Mouse (Mus musculus): Measurements from ENCODE around the gene Ccdc34.
A peak's percentile ranks its signal among the peaks of the same experiment; 100 is the strongest.

Ccdc34 gene

DNA sequence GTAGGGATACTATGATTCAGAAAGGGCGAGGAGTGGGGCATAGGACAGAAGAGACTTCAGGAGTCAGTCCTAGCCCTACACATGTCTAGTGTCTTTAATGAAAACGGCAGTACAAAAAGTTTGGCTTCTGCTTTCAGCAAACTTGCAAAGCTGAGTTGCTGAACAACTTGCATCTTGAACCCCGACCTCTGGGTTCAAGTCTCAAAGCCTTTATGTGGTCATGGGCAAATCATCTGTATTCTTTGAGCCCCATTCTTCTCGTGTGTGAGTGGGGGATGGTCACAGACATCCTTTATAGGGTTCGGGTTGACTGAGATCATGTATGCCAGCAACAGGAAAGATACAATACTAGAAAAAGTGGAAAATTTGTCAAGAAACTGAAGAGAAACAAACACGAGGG is 164.0 kb downstream of the Ccdc34 start:
- peak in 1 of 2 experiments; percentile 57 for DNase-seq

DNA sequence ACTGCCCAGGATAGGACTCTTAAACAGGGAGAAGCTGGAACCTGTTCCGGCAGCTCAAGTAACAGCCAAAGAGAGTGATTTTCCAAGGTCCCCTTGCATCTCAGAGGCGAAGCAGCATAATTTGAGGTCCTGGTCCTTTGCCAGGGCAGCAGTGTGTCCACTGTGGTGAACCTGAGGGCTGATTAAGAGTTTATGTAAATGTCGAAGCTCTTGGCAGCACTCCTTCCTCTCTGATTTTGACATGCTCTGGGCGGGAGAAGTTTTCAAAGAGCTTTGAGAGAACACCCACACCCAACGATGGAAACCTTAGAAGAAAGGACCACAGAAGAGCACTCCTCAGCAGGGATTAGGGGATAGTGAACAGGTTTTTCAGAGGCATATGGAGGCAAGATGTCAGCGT is 164.6 kb downstream of the Ccdc34 start:
- peak; percentile 88 to 93 for DNase-seq

DNA sequence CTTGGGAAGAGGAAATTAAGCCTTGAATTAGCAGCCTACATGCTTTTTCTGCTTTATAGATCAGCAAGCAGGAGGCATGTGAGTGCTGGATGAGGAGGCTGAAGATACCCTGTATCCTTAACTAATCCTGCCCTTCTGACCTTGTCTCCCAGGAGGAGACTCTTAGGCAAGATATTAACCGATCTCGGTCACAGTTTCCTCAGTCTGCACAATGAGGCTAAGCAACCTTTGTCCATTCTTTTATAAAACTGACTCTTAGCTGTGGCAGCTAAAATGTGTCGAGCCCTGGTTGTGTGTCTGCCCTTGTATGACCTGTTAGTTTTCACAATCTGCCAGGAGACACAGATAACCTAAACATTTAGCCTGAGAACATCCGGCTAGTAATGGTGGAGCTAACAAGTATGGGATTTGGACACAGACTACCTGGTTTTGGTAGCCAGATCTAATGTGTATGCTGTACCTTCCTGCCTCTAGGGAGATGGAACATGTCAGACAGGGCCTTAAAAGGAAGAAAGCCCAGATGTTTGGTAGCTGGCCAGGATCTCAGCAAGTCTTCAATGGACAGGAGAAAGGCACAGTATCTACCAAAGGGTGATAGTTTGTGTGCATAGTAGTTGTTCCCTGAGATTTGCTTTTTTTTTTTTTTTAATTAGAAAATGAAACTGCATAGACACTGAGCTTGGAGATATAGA is 165.3 kb downstream of the Ccdc34 start:
- peak; percentile 40 to 71 for DNase-seq

DNA sequence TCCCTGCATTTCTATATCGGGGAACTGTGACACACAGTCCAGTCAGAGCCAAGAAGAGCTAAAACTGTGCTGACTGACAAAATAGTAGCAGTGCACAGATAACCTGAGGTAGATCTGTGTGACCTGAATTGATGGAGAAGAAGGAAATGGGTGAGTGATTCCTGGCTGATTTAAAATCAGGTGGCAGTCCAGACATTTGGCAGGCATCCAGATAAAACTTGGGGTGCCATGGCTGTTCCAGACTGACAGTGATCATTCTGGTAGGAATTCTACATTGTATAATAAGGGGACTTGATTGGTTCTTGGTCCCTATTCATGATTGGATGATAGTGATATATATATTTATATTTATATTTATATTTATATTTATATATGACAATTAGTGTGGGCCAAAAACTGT is 166.5 kb downstream of the Ccdc34 start:
- DNase-seq, result no peak

DNA sequence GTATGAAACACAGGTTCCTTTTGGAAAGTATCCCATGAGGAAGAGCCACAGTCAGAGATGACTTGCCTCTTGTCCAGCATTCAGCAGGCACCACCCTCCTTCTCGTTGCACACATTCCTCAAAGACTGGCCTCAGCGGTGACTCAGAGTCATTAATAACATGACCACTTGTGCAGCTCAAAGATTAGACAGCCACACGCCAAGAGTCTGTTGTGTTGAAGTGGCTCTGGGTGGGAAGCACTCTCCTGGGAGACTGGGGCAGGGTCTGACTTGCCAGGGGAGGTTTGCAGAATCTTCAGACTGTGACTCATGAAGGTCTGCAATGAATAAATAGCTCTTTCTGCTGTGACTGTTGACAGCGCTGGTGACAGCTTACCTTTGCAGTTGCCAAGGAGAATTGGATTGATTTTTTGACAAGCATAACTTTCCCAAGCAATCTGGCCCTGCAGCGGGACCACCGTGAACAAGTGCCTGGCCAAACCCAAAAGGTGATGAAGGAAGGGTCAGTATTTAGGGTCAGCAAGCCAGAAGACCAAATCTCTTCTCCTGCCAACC is 168.9 kb downstream of the Ccdc34 start:
- no peak for DNase-seq

DNA sequence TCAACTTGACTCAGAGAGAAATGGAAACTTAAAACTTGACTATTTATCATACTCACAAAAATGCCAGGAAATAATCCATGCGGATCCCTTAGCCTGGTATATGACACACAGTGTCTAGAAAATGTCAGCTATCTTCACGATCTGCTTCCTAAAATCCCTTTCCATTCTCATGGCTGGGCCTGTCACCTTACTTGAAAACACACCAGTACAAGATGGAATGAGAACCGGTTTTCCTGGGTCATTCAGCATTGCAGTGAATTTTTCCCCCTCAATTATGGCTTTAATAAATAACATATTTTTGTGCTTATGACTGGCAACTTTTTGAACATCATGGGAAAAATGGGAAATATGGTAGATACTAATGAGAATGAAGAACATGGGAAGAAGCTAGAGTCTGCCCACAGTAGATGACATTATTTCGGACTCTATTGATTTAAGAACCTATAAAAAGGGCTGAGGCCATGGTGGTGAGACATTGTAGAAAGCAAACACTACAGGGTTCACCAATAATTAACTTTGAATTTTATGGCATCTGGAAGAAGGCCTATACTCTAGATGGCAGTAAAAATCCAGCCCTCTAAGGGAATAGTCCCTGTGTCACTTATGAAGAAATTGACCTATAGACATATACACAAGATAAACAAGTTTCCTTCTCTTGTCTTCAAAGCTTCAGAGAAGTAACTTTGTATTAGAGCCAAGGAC is 171.2 kb downstream of the Ccdc34 start:
- DNase-seq, result no peak

DNA sequence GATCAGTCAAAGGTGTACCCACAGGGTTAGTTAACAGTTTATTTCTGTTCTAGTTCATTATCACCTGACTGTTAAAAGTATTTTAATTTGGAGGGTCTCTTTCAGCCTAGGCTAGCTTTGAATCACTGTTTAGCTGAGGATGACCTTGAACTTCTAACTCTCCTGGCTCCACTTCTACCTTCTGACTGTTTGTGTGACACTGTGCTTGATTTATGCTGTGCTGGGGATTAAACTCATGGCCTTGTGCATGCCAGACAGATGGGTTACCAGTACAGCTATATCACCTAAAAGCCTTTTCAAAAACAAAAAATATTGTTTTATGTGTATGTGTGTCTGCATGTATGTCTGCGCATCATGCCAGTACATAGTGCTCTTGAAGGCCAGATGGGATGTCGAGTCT is 172.8 kb downstream of the Ccdc34 start:
- DNase-seq, result no peak

DNA sequence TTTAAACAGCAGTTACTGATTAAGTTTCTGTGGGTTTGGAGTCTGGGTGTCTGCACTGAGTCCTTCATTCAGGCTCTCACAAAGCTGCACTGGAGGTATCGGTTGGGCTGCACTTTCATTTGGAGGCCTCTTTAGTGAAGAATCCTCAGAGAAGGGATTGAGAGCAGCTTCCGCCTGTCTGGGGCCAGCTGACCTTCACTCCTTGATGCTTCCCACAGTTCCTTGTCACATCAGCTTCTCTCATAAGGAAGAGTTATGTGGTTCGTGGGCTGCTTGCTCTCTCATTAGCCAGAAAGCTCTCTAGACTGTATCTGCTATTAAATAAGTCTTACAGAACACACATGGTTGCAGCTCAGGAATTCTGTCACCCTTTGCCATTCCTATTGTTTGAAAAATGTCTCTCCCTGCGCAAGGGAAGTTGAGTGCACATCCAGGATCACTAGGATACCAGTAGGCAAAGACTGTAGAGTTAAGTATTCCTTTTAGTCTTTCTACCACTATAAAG is 173.6 kb downstream of the Ccdc34 start:
- DNase-seq, result no peak

DNA sequence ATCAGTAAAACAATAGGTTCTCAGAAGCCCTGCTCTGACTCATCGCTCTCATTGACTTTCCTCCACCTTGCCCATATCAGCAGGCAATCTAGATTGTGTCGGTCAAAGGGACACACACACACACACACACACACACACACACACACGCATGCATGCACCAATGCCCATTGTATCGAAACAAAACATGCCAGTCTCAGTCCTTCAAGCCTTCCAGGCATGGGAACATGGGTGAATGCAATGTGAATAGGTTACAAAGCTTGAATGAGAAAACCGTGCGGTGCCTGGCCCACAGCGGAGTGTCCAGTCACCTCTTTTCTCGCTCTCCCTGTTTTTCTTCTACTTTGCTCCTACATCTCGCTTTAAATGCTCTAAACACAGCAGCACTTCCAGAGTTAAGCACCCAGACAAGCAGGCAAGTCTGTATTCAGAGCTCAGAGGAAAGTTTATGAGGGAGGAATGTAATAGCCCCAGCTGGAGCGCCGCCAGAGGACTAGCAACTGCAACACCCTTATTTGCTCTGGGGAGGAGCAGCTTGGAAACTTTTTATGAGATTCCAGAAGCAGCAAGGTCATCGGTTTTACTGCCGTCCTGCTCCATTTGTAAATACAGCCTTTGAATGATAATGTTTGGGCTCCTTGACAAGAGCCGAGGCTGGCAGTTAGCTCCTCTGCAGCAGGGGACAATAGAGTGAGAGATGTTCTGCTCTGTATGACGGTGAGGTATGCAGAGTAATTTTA is 174.5 kb downstream of the Ccdc34 start:
- peak; percentile 95 to 96 for DNase-seq

DNA sequence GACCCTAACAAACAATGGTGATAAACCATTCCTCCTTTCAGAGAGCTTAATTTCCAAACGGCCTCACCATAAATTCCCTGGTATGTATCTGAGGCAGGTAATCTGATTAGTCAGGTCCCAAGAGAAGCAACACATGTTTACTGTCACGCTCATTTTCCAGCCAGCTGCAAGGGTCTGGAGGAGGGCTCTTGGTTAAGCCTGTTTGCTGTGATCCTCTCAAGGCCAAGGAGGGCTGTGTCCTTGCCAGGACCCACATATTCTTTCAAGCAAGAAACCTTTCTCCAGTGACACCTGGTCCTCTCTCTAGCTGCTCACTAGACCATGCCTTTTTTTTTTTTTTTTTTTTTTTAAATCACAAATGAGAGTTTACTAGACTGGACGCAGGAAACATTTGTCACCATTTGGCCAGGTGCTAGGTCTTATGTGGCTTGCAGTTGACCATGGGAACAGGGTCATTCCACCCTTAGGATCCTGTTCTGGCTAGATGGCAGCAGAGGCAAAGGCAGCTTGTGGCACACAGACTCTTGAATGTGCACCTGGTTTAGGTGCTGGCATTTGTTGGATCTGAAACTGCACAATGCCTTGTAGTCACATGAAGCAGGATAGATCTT is 175.2 kb downstream of the Ccdc34 start:
- DNase-seq, result peak; percentile 63 to 76

DNA sequence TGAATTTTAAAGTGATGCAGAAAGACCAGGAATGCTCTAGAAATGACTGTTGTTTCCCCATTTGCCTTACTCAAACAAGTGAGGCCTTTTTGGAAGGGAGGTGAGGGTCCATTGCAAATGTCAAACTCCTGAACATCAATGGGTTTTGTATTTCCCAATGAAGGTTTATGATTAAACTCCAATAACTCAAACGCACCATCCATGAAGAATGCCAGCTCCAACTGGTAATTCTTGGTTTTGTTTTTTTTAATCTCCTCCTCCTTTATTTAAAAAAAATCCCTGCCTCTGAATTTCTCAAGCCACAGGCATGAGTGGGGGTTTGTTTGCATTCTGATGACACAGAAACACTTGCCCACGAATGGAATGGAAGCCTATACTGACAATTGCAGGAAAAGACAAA is 178.9 kb downstream of the Ccdc34 start:
- no peak for DNase-seq

DNA sequence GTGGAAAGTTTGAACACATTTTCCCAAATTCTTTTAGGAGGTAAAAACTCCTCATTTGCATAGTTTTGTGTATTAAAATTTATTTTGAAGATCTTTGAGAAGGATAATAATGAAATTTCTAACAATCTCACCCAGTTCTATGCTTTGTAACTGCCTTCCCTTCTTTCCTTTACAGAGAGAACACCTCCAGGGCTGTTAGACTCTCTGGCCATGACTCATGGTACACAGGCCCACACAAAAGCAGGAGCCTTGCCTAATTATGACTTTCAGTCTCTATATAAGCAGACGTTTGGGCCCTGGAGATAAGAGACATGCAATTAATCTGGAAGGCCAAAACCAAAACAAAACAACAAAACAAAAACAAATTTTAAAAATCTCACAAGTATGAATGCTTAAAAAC is 182.0 kb downstream of the Ccdc34 start:
- no peak for DNase-seq

DNA sequence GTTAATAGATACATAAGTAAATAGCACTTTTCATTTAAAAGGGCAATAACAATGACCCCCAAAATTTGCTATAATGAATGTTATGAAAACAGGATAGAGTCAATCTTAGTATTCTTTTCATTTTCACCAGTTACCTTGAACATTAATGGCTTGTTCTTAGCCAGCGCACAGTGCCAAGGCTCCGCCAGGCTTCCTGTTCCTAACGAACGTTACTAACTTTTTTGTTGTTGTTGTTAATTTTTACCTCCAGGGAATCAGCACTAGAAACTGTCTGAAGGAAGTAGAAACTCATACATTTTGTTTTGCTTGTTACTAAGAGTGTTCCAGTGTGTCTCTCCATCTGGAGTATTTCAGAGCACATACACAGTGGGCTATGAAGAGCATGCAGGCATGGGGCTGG is 184.2 kb downstream of the Ccdc34 start:
- DNase-seq, result no peak

DNA sequence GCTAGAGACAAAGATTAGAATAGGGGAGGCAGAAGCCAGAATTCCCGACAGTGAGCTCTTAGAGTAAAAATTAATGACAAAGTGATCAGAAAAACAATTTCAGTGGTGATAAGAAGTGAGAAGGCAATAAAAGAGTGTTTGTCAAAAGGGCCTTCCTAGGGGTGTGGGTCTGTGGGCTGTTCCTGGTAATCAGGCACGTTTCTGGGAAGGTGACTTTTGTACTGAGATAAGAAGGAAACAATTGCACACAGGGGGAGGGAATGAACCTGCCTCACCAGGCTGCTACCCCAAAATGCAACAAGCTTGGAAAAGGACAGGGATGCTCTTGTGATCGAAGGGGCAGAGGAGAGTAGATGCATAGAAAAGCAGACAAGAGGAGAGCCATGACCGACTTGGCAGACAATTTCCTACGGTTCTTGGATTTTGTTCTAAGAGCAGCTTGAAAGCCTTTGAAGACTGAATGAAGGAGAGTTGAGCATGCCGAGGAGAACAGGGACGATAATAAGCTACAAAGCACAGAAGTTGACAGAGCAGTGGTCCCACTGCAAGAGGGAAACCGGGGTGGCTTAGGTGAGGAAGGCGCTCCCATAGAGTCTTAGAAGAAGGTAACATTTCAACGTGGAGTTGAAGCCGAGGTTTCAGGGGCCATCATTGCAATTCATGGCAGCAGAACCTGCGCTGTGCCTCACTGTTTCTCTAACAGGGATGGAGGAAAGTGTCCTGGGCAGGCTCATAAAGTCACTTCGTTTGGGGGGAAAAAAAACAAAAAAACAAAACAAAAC is 185.3 kb downstream of the Ccdc34 start:
- no peak for DNase-seq

DNA sequence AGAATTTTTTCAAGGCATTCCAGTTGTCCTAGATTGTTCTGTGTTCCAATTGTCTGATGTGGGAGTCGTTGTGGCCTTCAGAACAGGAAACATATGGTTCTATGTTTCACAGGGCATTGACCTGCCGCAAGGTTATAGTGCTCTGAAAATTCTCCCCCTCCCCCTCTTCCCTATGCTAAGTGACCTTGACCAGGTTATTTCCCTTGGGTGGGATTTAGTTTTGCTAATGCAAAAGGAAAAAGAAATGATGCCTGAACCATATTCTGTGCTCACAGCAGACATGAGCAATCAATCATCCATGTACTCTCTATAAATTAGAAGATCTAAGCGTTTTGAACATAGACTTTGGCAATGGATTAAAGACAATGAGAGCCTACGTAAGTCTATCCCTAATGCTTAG is 186.6 kb downstream of the Ccdc34 start:
- no peak for DNase-seq

DNA sequence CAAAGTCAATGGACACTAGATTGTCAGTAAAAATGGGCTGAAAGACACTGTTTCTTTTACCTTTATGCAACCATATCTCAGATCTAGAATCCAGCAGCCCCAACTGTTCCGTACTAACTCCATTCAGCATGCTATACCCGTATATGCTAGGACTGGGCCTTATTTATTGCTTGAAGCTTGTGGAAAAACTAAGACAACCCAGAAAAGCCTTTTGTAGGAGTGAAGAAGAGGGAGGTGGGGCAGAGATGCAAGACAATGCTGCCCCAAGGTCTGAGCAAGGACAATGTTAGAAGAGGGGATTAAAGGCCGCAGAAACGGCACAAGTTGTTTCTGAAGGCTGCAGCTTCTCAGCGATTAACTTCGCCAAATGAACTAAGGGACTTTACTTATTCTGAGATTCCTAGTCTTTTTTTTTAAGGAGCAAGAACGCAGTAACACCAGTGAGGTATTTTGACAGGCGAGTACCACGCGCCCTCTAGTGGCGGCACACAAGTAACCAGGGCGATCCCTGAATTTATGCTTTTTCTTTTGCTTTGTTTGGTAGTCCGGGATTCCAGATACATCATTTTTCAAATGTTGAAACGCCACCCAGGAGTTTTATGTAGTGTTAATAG is 187.2 kb downstream of the Ccdc34 start:
- DNase-seq, result peak; percentile 81 to 91

DNA sequence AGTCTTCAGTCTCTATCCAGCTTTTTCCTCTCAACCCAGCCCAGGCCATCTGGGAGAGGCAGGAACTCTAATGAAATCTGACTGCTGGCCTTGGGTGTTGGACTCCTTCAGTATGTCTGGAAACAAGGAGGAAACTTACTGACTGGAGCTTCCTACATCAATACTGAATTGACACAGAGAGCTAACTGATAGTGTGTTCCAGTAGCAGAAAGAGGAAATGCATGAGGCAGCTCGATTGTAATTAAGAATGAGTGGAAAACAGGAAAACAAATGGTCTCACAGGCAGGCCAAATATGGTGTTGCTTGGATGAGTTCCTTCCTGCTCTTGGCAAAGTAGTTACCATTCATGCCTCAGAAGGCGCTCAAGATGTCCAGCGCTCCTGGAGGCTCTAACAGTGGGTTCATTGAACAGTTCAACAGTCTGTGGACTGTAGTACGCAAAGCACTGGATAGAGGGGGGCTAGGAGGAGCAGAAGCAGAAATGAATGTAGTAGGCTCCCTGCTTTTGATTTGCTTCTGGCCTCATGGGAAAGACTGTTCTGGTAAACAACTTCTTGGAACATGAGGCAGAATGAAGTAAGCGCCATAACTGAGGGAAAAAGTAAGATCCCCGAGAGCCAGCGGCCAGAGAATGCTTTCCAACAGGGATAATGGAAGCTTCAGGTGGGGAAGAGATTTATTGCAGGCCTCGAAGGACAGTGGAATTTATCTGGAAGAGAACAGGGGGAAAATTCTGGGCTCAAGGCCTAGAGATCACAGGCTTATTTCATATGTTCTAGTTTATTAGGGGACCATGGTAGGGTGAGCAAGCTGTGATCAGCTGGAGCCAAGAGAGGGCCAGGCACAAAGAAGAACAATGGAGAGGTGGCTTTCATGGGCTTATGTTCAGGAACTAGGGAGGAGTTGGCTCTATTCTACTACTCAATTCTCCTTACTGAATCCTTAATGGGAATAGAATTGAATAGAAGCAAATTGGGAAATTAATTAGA is 193.2 kb downstream of the Ccdc34 start:
- peak in 1 of 2 experiments; percentile 60 for DNase-seq

DNA sequence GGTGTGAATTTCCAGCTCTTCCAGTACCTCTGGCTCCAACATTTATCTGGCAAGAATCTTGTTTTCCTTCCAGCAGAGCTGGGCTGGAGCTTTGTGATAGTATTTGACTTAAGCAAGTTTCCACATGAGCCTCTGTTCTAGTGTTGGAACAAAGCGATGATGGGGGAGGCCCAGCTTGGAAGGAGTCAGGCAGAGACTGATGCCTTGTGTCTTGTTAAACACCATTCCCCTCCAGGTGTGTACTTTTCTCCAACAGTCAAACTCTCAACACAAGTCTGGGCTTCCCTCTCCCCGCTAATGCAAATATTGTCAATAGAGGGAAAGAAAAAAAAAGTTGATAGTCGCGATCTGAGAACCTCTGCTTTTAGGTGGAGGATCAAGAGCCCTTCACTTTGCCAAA is 196.7 kb downstream of the Ccdc34 start:
- DNase-seq, result no peak

DNA sequence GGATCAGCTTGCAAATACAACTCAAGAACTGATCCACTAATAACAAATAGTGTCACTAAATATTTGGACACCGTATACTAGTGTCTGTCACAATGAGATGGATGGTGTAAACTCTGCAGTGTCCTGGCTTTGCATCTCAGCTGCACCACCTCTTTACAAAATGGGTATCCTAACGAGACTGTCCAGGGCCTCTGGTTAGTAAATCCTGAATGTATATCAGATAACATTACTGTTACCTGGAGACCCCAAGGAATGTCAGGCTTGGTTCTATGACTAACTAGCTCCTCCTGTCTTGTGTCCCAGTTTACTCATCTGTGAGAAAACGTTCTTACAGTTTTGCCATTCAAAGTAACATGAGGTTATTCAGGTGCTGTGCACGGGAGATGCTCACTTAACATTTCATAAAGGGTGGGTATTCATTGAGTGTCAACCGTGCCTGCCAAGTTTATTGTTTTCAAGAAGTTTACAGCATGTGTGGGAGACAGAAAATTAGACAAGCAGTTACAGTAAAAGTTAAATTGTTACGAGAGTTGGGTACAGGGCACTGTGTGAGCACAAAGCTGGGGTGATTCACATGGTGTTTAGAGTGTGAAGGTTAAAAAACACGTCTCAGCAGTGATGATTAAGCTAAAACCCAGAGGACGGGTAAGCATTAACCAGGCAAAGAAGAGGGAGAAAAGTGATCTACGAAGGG is 197.5 kb downstream of the Ccdc34 start:
- DNase-seq, result peak; percentile 54 to 82

DNA sequence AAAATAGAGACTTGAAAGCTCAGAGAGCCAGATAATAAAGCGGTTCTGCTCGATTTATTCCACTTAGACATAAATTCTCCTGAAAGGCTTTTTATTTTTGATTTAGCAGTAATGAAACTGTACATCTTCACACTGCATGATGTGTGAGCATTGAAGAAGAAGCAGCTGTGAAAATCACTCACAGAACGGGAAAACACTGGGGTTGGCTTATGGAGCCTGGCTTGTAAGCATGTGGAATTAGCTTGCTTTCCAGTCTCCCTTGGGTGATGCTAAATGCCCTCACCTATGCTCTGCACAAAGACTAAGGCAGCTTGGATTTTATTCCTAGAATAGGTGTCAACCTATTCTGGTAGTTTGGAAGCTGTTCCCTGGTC is 198.1 kb downstream of the Ccdc34 start:
- DNase-seq, result no peak
